Mouse (Mus musculus) 416B (cell line): ENCODE data around the gene Creb3l1.

Experiments
- DNase-seq: peaks from one replicate; pipeline ENCODE4 v3.0.0; 2011; ENCODE audit warnings: low read depth

Gene Creb3l1

GRCm38 (mm10) chr2:92004617-92005016 is 19.7 kb downstream of the Creb3l1 start:
- DNase-seq = peak; percentile 91

- DNase-seq = no peak
Measured at GRCm38 (mm10) chr2:91997905-91998608, 26.2 kb downstream of the Creb3l1 start.

- DNase-seq = no peak
Measured at GRCm38 (mm10) chr2:91996006-91996405, 28.3 kb downstream of the Creb3l1 start.

DNA sequence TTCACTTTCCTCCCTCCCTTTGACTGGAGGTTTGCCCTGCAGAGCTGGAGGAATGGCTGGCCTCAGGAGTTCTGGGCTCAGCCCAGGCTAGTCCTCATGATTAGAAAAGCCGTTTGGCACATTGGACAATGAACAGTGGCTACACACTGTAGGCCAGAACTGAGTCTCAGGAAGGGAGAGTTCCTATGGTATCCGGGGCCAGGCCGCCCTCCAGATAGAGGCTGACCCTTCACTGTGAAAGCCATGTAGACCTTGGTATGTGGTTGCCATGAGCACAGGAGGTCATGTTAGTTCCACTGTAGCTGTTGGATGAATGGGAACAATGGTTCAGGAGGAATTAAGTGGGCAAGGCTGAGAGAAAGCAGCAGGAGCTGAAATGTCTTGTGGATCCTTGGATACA is 30.9 kb downstream of the Creb3l1 start:
- DNase-seq = no peak

- DNase-seq = no peak
Measured at GRCm38 (mm10) chr2:91989750-91990149, 34.6 kb downstream of the Creb3l1 start.

GRCm38 (mm10) chr2:91987542-91987941 is 36.8 kb downstream of the Creb3l1 start:
- peak; percentile 85 for DNase-seq

DNA sequence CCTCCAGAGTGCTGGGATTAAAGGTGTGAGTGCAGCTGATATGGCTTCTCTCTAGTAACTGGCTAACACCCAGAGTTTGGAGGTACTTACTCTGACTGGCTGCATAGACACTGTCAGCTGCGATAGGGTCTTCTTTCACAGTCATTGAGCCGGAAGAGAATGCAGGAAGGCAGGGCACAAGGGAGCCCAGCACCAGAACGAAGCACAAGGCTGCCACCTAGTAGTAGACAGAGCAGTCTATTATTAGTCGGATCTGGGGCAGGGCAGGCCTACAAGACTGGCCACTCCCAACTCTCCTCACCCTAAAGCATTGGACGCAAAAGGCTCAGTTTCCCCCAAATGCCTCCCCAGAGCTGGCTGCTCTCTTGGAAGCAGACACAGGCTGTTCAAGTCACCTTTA is 38.2 kb downstream of the Creb3l1 start:
- DNase-seq = peak; percentile 84

DNA sequence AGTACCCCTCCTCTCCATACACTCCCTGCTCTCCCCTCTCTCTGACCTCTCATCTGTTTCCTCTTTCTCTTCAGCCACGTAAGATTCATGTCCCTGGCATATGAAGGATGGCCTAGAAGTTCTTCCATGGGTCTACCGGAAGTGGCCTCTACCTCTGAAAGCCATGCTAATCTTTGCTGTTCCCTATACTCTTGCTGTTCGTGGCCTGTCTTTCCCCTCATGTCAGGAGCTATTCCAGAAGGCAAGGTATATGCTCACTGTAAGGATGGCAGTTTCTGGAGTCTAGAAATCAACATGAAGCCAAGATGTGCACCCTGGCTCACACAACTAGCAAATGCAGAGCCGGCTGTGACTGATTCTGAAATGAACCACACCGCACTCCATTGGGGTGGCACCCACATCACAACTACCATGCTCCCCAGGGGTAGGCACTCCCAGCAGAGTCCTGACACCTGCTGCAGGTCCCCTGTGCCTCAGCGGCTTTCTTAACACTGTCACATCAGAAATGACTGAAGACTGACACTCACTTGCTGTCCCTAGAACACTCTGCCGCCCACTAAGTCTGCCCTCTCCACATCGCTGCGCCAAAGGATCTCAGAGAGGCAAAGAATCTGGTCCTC is 39.3 kb downstream of the Creb3l1 start:
- DNase-seq = peak; percentile 62

GRCm38 (mm10) chr2:91984439-91984838 is 39.9 kb downstream of the Creb3l1 start:
- peak; percentile 97 for DNase-seq

DNA sequence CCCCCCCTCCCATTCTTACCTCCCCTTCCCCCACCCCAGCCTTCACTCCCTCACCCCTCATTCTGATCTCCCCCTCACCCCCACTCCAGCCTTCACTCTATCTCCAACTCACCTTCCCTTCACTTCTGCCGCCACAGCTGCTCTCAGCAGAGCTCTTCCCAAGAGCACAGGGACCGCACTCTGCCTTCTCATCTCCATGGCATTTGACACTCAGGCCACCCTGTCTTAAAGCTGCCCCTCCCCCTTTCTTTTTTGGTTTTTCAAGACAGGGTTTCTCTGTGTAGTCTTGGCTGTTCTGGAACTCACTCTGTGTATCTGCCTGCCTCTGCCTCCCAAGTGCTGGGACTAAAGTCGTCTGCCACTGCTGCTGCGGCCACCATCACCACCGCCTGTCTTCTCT is 43.5 kb downstream of the Creb3l1 start:
- no peak for DNase-seq

DNA sequence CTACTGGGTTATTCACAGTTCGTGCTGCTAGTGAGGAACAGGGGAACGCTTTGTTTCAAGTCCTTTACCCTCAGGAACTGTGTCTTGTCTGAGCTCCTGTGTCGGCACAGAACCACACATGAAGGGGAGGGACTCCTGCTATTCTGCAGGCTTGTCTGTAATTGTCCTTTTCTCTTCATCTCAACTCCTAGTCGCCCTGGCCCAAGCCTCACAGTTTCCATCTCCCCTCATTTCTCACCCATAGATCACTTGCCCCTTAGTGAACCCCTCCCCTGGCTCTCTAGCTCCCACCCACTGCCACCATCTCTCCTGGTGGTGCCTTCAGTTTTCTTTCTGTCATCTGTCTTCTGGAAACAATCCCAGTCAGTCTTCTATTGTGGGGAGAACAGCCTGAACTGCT is 44.1 kb downstream of the Creb3l1 start:
- no peak for DNase-seq

DNA sequence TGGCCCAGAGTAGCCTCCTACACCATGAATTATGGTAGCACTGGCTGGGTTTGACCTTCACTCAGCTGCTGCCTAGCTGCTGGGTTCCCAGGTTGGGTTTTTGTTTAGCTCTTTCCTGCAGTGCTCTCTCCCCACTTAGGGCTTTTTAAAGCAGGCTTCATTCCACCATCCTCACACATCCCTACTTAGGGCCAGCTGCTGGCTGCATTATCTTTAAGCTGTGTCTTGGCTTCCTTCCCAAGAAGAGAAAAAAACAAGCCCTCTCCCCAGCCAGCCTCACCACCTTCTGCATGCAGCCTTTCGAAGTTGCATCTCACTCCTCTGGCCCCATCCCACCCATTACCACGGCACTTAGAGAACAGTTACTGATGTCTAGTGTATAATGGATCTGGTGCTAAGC is 45.8 kb downstream of the Creb3l1 start:
- no peak for DNase-seq

DNA sequence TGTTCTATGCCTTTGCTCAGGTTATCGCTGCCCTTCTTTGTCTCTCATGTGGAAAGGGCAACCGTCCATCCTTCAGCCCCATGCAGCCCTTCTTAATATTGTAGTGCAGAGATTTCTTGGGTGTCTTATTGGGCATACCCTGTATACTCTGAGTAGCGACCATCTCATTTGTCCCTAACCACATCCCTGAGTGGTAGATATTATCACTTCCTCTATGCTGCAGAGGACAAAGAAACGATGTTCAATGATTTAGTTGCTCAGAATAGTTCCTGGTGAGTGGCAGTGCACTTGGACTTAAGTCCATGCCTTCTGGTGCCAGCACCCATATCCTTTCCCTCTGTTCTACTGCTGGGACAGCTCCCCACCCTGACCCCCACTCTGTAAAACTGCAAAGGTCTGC is 46.3 kb downstream of the Creb3l1 start:
- peak; percentile 69 for DNase-seq

DNA sequence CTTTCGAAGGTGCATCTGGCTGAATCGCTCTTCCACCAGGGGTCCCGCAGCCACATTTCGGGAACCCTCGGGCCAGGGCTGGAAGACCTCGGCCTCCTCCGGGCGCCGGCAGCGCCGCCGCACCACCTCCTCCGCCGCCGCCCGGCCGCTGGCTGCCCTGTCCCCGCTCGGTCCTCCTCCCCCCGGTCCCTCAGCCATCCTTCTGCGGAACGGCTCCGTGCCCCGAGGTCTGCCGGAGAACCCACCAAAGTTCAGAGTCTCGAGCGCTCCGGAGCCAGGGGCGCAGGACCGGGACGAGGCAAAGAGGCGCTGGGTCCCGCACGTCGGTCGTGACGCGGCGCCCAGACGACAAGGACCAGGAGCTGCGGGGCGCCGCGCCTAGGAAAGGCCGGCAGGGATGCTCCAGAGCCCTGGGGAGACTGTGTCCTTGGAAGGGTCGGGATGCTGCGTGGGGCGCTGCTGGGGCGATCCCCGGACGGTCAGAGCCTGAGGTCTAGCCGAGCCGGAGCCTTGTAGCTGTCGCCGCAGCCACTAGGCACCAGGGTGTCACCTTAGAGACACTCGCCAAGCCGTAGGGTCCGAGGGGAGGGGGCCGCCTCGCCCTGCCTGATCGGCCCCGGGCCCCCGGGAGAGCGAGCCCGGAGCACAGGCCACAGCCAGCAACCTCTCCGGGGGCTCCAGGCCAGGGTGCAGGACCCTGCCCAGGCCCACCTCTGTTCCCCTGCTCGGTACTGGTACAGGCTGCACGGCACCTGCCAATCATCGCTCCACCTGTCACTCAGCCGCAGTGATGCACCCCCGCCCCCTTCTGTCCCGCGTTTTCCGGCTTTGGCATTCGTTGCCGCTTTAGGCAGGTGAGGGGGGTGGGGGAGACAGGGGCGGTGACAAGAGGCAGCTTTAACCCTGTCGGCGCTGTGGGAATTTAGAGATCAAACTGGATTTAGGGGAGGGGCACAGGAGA is 48.4 kb downstream of the Creb3l1 start, which contains the start of gene Dgkz:
TSS of gene Dgkz (minus strand) at position 284 of the 961 bp plus-strand sequence.
- DNase-seq = no peak

DNA sequence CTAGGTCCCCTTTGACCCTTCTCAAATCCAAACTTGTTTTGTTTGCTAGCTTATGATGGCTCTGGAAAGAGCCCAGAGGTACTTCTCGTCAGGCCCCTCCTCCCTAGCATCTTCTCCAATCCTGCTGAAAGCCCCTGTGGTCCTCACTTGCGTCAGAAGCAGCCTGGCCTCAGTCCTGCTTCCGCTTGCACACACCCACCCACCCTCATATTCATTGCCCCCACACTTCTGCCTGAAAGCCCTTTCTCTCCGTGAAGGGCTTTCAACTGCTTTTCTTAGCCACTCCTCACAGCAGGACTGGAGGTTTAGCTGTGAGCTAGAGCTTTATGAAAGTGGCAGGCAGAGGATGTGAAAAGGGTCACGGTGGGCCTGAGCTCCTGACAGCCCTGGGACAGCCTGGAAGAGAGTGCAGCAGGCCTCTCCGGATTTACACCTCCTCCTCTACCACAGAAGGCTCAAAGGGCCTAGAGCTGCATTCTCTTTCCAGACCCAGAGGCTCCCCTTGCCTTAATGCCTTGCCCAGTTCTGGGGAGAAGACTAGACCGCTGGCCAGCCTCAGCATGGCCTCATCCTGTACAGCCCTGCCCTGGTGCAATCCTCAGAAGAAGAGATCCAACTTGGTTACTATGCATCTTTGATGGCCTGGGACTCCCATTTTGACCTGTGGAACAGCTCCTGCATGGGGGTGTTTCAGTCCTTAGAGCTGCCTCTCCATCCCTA is 50.7 kb downstream of the Creb3l1 start:
- no peak for DNase-seq

DNA sequence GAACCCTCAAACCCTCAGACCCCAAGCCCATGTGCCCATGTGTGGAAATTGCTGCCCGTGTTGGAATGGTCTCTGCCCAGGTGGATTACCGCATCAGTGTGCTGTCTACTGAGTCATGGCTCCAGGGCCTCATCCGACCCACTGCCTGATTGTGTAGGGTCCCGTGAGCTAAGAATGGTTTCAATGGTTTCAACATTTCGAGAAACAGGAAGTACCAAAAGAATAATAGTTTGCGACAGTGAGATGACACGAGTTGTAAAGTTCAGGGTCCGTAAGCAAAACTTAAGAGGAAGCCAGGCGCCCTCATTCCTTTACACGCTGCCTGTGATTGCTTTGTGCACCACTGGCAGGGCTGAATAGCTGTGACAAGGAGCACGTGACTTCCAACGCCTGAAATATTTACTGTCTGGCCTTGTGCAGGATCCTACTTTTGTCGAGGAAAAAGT is 52.2 kb downstream of the Creb3l1 start:
- peak; percentile 66 for DNase-seq

DNA sequence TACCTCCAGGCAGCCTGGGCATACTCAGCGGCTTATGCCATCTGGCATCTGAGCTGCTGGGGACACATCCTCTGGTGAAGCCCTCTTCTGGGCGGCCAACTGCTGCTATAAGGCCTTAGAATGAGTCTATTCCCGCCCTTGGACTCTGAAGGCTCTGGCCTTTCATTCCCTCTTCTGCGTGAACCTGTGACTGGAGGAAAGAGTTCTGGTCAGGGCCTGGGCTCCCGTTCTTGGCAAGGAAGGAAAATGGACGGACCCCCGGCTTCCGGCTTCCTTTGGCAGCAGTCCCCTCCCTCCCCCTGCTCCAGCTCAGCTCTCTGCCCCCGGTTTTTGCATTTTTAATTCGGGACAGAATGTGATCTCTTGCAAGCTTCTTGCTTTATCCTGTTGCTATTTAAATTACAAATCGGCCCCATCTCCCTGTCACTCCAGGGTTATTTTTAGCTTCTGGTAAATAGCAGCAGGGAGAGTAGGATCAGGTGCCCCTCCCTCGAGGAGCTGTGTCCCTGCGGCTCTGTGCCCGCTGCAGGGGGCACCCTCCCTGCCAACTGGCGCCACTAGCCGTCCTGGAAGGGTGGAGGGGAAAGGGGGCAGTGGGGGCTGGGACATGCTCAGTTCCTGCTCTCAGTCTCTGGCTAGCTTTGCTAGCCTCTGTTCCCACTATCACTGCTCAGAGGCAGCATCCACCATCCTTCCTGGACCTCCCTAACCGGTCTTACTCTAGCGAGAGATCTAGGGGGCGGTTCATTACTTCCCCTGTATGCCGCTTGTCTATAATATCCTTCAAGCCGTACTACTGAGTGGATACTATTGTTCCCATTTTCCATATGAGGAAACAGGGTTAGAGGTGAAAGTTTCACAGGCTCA is 52.8 kb downstream of the Creb3l1 start:
- no peak for DNase-seq

DNA sequence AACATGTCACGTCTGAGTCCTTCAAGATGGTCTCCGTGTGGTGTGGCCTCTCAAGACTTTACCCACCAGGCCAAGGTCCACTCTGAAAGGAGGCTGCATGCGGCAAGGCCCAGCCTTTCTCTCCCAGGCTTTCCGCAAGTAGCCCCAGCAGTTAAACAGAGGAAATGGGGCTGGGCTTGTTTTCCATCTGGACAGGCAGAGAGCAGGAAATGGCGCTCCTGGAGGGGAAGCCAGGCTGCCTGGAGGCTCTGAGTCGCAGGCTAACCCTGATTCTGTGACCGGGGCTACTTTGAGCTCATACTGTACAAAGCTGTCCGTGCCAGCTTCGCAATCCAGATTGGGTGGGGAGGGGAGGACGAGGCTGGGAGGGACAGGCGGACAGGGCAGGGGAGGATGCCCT is 56.3 kb downstream of the Creb3l1 start:
- DNase-seq = no peak

- DNase-seq = peak; percentile 88
Measured at GRCm38 (mm10) chr2:91966367-91966766, 57.9 kb downstream of the Creb3l1 start.

DNA sequence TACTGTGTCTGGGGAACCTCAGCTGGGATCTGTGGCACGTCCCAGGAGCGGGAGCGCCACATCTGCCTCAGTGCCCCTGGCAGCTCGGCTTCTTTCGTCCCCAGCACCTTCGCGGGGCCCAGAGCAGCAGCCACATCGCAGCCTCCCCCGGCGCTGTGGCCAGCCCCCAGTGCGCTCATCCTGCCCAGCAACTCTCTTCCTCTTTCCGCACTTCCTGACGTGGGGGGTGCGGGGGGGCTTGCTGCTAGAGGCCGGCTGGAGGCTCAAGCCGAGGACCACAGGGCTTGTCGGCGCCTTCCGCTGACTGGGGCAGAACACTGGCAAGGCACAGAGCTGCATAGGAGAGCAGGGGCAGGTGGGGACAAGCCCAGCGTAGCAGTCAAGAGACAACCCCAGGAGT is 58.9 kb downstream of the Creb3l1 start:
- DNase-seq = peak; percentile 91
